Mouse (Mus musculus) intestine, postnatal 0 days (tissue): Measurements from ENCODE around the gene Qpctl. TPM values are rescaled to one million over a fixed set of nuclear protein-coding genes. Genes with fewer than 3 reads are reported as not detected.

ENCODE experiments used
- ATAC-seq: fragments of 200-750 bp; cut with Nextera tagmentation; 2 replicates; pipeline ENCODE4 v1.8.0; 2017; ENCODE audit warnings: mild to moderate bottlenecking, moderate TSS enrichment, moderate library complexity
- H3K27ac ChIP-seq: fragments of 300-500 bp; sonication (generic); 2 replicates; pipeline ENCODE4 v1.5.1; 2014; ENCODE audit warnings: mild to moderate bottlenecking, low read depth, low read length, moderate library complexity
- H3K27me3 ChIP-seq: fragments of 300-500 bp; sonication (generic); replicated peaks from 2 replicates; pipeline ENCODE4 v1.6.1; 2014; ENCODE audit warnings: low read length, mixed read lengths; ENCODE audit not compliant: control insufficient read depth, insufficient read depth
- H3K36me3 ChIP-seq: fragments of 300-500 bp; sonication (generic); 2 replicates; pipeline ENCODE4 v1.6.1; 2014; ENCODE audit warnings: mild to moderate bottlenecking, moderate library complexity; ENCODE audit not compliant: control insufficient read depth, insufficient read depth
- H3K4me1 ChIP-seq: fragments of 300-500 bp; sonication (generic); replicated peaks from 2 replicates; pipeline ENCODE4 v1.6.1; 2014; ENCODE audit warnings: antibody characterized with exemption, low read length, mixed read lengths; ENCODE audit not compliant: control insufficient read depth, insufficient read depth
- H3K4me2 ChIP-seq: fragments of 300-500 bp; sonication (generic); replicated peaks from 2 replicates; pipeline ENCODE4 v1.6.1; 2014; ENCODE audit warnings: low read depth, mild to moderate bottlenecking, moderate library complexity
- H3K4me3 ChIP-seq: fragments of 300-500 bp; sonication (generic); 2 replicates; pipeline ENCODE4 v1.5.1; 2014; ENCODE audit warnings: low read depth, low read length
- H3K9ac ChIP-seq: fragments of 300-500 bp; sonication (generic); 2 replicates; pipeline ENCODE4 v1.6.1; 2014; ENCODE audit warnings: mild to moderate bottlenecking, low read depth, low read length
- H3K9me3 ChIP-seq: fragments of 300-500 bp; sonication (generic); 2 replicates; pipeline ENCODE4 v1.6.1; 2016; ENCODE audit warnings: mixed run types; ENCODE audit not compliant: control insufficient read depth
- CTCF ChIP-seq: sonication (generic); IDR thresholded peaks from 2 replicates; pipeline ENCODE4 v1.5.1; 2016; ENCODE audit warnings: low read depth, mild to moderate bottlenecking, control low read depth, antibody characterized with exemption, moderate library complexity
- WGBS: fragments of 180-500 bp; shearing (Covaris S2); extraction: QIAGEN DNeasy Blood & Tissue Kit; methylation state at CpG from one replicate; pipeline ENCODE4 v1.1.7; 2014; 5-methylcytosine and 5-hydroxymethylcytosine counted together
- polyA plus RNA-seq: library from polyadenylated mRNA; unstranded; fragments of >200 nt; fragmentation: Nextera tagmentation; extraction: Ambion mirVana; gene quantifications from 2 replicates; pipeline ENCODE4 v1.2.1, GENCODE M21; 2015

Qpctl gene
- polyA plus RNA-seq, 1 experiment from 2014 or later = 7.3 TPM

DNA sequence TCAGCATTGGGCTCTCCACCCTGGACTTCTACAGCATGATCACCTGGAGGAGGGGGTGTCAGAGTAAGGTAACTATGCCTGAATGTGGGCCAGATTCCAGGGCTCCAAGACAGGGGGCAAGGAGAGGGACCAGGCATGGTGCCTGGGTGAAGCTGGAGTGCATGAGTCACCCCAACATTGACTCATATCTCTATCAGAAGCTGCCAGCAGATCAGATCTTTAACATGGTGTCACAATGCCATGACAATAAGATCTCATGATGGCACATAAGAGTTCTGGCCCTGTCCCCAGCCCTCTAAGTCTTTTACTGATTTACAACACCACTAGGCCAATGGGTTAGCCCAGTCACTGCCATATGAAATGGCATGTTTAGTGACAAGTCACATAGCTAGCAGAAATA is 45.4 kb downstream of the Qpctl start:
- ATAC-seq = peak; percentile 34
- Histone ChIP-seq H3K9me3 (no peaks in the 10 kb centered on the region), H3K4me2 (no peak overlapping the region), H3K4me1 (no peaks in the 10 kb centered on the region), H3K9ac (no peak overlapping the region), H3K27ac (no peak overlapping the region), H3K27me3 (no peaks in the 10 kb centered on the region), H3K4me3 (no peak overlapping the region), H3K36me3 (no peaks in the 10 kb centered on the region)
- TF ChIP-seq CTCF = no peak

DNA sequence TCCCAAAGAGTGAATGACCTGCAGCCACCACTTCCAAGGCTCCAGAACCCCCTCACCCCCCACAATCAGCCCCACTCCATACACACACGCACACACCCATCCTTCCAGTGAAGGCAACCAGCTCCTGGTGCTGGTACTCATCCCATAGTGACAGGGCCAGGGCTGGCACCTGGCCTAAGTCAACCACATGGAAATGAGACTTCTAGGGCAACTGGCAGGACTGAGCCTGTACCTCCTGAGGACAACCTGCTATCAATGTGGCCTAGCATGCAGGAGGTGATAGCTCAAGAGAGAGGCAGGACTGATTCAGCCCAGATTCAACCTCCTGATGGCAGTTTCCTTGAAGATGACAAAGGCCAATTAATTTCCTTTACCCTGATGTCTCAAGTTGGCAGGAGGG is 48.8 kb downstream of the Qpctl start:
- no peak for ATAC-seq
- H3K36me3 ChIP-seq = no peaks in the 10 kb centered on the region
- H3K27ac ChIP-seq = no peak overlapping the region
- TF ChIP-seq CTCF = no peak
- H3K4me3 ChIP-seq = no peak overlapping the region
- 0 out of 2 replicates have a peak, but pooled peaks cover 6% of the 10 kb centered on the region for H3K4me1 ChIP-seq
- WGBS = 86% methylated on average over 1 of the region's 1 CpGs
- H3K4me2 ChIP-seq = no peak overlapping the region
- H3K9ac ChIP-seq = no peak overlapping the region
- no peaks in the 10 kb centered on the region for H3K9me3 ChIP-seq
- H3K27me3 ChIP-seq = no peaks in the 10 kb centered on the region

DNA sequence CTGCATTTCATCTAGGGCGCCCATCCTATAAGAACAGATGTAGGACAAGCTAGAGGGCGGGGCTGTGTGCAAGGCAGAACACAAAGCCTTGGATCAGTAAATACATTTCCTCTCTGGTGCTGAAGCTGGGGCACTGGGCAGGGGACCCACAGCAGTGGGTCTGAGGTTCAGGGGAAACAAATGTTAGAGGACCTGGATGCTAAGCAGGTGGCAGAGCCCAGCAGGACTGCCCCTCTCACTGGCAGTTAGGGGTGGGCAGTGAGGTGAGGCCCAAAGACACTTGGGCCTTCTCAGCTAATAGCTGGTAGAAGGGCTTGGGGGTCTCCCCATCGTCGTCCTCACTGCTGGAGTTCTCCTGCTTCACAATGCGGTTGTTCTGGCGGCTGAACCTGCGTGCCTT is 50.3 kb downstream of the Qpctl start:
- no peak for ATAC-seq
- Histone ChIP-seq H3K4me1 (0 out of 2 replicates have a peak, but pooled peaks cover 6% of the 10 kb centered on the region), H3K36me3 (no peaks in the 10 kb centered on the region), H3K9ac (no peak overlapping the region), H3K9me3 (no peaks in the 10 kb centered on the region), H3K27me3 (no peaks in the 10 kb centered on the region), H3K27ac (no peak overlapping the region), H3K4me3 (no peak overlapping the region), H3K4me2 (no peak overlapping the region)
- TF ChIP-seq CTCF = no peak
- WGBS = 84% methylated on average over 7 of the region's 7 CpGs

DNA sequence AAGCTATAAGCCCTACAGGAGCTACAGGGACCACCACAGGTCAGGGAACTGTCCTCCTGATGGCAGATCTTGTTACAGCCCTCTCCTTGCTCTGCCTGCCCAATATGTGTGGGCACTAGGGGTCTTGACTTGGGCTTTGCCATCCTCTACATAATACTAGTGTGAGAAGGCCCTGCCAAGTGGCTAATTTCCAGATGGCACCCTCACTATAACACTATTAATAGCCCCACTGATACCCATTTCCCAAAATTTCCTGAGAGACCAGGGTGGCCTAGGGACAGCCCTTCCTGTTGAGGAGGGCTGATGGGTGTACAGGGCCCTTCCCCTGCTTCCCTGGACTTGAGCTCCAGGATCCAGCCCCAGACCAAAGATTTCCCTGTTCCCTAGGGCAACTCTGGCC is 51.2 kb downstream of the Qpctl start:
- H3K9ac ChIP-seq = no peak overlapping the region
- H3K9me3 ChIP-seq = no peaks in the 10 kb centered on the region
- no peaks in the 10 kb centered on the region for H3K27me3 ChIP-seq
- no peaks in the 10 kb centered on the region for H3K36me3 ChIP-seq
- TF ChIP-seq CTCF = no peak
- no peak for ATAC-seq
- H3K4me2 ChIP-seq = no peak overlapping the region
- H3K4me1 ChIP-seq = peaks cover 6% of the 10 kb centered on the region
- no peak overlapping the region for H3K27ac ChIP-seq
- H3K4me3 ChIP-seq = no peak overlapping the region

DNA sequence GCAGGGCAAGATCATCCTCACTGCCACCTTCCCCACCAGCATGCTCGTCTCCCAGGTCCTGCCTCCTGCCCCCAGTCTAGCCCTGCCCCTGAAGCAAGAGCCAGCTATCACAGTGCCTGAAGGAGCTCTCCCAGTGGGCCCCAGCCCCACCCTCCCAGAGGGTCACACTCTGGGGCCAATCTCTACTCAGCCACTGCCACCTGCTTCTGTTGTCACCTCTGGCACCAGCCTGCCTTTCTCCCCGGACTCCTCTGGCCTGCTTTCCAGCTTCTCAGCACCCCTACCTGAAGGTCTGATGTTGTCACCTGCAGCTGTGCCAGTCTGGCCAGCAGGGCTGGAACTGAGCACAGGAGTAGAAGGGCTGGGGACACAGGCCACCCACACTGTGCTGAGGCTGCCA is 51.9 kb downstream of the Qpctl start:
- Histone ChIP-seq H3K4me3 (no peak overlapping the region), H3K9ac (no peak overlapping the region), H3K27ac (no peak overlapping the region), H3K4me1 (peaks cover 6% of the 10 kb centered on the region), H3K36me3 (no peaks in the 10 kb centered on the region), H3K4me2 (0 out of 2 replicates have a peak overlapping the region, but pooled peaks have one; percentile 9), H3K9me3 (no peaks in the 10 kb centered on the region), H3K27me3 (no peaks in the 10 kb centered on the region)
- WGBS = 32% methylated on average over 2 of the region's 2 CpGs
- no peak for TF ChIP-seq CTCF
- ATAC-seq = no peak

DNA sequence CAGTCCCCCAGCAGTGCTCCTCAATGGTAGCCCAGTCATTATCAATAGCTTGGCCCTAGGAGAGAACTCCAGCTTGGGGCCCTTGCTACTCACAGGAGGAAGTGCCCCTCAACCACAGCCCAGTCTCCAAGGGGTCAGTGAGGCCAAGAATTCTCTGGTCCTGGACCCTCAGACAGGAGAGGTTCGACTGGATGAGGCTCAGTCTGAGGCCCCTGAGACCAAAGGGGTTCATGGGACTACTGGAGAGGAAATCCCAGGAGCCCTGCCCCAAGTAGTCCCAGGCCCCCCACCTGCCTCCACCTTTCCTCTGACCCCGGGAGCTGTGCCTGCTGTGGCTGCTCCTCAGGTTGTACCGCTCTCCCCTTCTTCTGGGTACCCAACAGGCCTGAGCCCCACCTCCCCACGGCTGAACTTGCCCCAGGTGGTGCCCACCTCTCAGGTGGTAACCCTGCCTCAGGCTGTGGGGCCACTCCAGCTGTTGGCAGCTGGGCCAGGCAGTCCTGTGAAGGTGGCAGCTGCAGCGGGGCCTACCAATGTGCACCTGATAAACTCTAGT is 52.6 kb downstream of the Qpctl start:
- no peaks in the 10 kb centered on the region for H3K27me3 ChIP-seq
- no peak overlapping the region for H3K27ac ChIP-seq
- TF ChIP-seq CTCF = no peak
- H3K36me3 ChIP-seq = peaks cover 5% of the 10 kb centered on the region; the same call in 1 of the 2 replicates
- H3K4me1 ChIP-seq = peaks cover 6% of the 10 kb centered on the region
- peak overlapping the region; percentile 63 for H3K4me3 ChIP-seq
- H3K9me3 ChIP-seq = no peaks in the 10 kb centered on the region
- H3K4me2 ChIP-seq = peak overlapping the region; percentile 95
- WGBS = 53% methylated on average over 5 of the region's 5 CpGs
- no peak overlapping the region for H3K9ac ChIP-seq
- ATAC-seq = no peak

DNA sequence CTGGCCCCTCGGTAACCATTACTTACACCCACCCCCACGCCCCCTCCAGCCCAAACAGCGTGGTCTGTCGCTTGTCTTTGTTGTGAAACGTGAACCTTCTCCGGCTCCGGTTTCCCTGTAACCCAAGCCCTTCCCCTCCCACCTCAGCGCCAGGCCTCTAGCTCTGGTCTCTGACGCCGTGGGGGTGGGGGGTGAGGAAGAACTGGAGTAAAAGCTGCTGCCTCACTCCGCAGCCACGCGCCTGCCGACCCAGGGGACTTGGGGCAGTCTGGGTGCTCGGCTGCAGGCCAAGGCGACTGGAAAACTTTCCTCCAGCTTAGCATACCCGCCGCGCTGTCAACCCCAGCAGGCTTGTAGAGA is 53.4 kb downstream of the Qpctl start:
- peak overlapping the region; percentile 63 for H3K4me3 ChIP-seq
- H3K27ac ChIP-seq = no peak overlapping the region

More for the DNA sequence above, 53.4 kb downstream of the Qpctl start:
- no peak for TF ChIP-seq CTCF
- H3K4me2 ChIP-seq = peak overlapping the region; percentile 95
- H3K9me3 ChIP-seq = no peaks in the 10 kb centered on the region
- H3K36me3 ChIP-seq = peaks cover 7% of the 10 kb centered on the region; the same call in 1 of the 2 replicates
- ATAC-seq = no peak
- peaks cover 6% of the 10 kb centered on the region for H3K4me1 ChIP-seq
- H3K9ac ChIP-seq = peak overlapping the region; percentile 81; the same call in 1 of the 2 replicates
- 3% methylated on average over 19 of the region's 19 CpGs for whole genome bisulfite sequencing
- no peaks in the 10 kb centered on the region for H3K27me3 ChIP-seq
